Mouse (Mus musculus) CD8-positive naive resting alpha-beta T cell, adult 2 months (primary cell): ENCODE results near the gene Cwc15.
"Not testable (repeated sequence)": the region's sequence is repeated elsewhere in the genome, so short reads cannot be mapped to it uniquely, and the experiment has no call there.

Source experiments
- DNase-seq, 2 experiments: peaks; one replicate each; pipeline ENCODE4 v3.0.0; 2022; ENCODE audit warnings: low read depth in 2 of 2, low spot score in 2 of 2

Gene Cwc15

GRCm38 (mm10) chr9:14500023-14500915, at the start of gene Cwc15, which contains the start of gene Kdm4d:
Gene Cwc15 (plus strand): TSS chr9:14500617.
Gene Kdm4d (minus strand): TSS chr9:14500482.
- DNase-seq: peak; percentile 88 to 95

GRCm38 (mm10) chr9:14451120-14451519, 49.3 kb upstream of the Cwc15 start:
- not testable (repeated sequence) for DNase-seq

GRCm38 (mm10) chr9:14456320-14456719, 44.1 kb upstream of the Cwc15 start:
- no peak for DNase-seq

- DNase-seq: not testable (repeated sequence)
Measured at GRCm38 (mm10) chr9:14462536-14462935, 37.9 kb upstream of the Cwc15 start.

DNA sequence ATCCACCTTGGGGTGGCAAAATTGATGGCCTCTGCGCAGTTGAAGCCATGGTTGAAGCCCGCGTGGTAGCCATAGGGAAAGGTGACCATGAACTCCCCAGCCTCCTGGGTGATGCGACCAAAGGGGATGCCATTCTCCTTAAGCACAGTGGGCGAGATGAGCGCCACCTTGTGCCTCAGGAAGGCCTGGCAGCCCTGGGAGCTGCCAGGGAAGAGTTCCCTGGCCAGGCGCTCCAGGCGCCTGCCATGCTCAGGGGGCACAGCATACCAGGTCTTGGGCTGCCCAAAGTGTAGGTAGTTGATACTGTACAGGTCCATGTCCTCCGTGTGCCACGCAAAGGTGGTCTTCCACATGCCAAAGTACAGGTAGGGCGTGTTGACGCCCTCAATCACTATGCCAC, 36.7 kb upstream of the Cwc15 start:
- not testable (repeated sequence) for DNase-seq

- DNase-seq: peak in 1 of 2 experiments; percentile 27
Measured at GRCm38 (mm10) chr9:14498896-14499705, 1.3 kb upstream of the Cwc15 start.

- DNase-seq: no peak
Measured at GRCm38 (mm10) chr9:14500916-14501424, 553 bp downstream of the Cwc15 start.

GRCm38 (mm10) chr9:14512633-14513445, 12.4 kb downstream of the Cwc15 start:
- DNase-seq: no peak

DNA sequence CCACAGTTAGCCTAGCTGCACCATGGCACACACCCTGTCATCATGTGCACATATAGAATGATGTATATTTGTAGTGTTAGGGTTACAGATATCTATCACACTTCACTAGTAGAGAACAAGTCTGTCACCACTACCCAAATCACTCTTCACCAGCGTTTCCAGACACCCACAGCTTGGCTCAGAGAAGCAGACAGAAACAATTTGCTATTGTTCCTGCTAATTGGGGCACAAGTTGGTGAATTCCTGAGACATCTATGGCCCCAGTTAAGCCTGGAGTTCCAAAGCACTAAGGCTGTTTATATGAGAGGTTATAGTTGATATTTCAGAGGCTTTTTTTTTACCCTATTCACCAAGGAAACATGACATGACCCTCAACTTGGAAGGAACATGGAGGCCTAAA, 16.9 kb downstream of the Cwc15 start:
- no peak for DNase-seq

GRCm38 (mm10) chr9:14518105-14518504, 17.7 kb downstream of the Cwc15 start:
- no peak for DNase-seq

DNA sequence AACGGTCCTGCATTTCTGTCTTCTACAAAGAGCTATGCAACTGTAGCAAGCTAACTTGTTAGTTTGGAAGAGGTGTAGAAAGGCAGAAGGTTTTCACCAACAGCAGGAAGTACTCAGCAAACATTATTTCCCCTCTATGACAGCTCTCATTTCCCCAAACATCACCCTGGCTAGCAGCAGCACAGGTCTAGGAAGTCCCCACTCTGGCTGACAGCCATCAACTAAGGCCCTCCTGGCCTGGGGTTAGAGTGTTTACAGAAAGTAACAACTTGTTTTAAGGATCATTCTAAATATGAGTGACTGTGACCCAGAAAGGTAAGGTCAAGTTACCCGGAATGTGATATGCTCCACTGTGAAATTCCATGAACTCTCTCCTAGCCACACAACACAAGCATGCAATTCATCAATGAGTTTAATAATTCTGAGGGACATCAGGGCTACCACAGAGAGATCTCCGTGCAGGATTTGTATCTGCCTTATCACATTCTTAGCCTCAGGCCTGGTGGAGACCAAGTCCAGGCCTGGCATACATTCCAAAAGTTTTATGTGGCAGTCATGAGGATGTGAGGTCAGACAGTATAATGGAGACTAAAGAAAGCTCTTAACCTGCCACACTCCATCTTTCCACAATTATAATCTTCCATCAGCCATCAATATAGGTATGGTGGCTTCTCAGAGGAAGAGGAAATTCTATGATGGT, 20.7 kb downstream of the Cwc15 start:
- DNase-seq: no peak

- no peak for DNase-seq
Measured at GRCm38 (mm10) chr9:14521695-14522094, 21.3 kb downstream of the Cwc15 start.

- peak; percentile 31 to 55 for DNase-seq
Measured at GRCm38 (mm10) chr9:14523408-14524043, 23.1 kb downstream of the Cwc15 start.

DNA sequence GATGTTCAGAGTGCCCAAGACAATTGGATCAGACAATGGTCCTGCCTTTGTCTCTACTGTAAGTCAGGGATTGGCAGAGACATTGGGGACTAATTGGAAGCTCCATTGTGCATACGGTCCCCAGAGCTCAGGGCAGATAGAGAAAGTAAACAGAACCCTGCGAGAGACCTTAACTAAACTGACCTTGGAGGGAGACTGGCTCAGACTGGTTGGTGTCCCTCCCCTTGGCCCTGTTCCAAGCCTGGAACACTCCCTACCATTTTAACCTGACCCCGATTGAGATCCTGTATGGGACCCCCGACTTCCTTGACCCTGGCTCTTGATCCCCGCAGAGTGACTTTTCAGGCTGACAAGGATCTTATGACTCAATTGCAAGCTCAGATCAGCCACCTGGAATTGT, 29.6 kb downstream of the Cwc15 start:
- no peak for DNase-seq

- DNase-seq: no peak
Measured at GRCm38 (mm10) chr9:14532283-14532682, 31.9 kb downstream of the Cwc15 start.

DNA sequence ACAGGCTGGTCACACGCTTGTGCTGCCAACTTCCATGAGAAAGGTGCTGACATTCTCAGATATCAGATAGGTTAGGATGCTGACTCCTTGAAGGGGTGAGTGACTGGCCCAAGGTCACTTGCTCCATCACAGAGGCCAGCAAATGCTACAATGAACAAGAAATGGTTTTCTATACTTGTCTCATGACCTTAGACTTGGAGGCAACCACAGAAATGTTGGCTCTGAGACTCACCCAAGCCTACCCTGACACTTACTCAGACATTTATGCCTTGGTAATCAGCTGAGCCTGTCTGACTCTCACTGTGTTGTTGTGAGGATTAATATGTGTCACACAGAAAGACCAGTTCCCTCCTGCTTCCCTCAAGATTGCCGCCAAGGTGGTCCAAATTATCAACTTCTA, 33.2 kb downstream of the Cwc15 start:
- no peak for DNase-seq

DNA sequence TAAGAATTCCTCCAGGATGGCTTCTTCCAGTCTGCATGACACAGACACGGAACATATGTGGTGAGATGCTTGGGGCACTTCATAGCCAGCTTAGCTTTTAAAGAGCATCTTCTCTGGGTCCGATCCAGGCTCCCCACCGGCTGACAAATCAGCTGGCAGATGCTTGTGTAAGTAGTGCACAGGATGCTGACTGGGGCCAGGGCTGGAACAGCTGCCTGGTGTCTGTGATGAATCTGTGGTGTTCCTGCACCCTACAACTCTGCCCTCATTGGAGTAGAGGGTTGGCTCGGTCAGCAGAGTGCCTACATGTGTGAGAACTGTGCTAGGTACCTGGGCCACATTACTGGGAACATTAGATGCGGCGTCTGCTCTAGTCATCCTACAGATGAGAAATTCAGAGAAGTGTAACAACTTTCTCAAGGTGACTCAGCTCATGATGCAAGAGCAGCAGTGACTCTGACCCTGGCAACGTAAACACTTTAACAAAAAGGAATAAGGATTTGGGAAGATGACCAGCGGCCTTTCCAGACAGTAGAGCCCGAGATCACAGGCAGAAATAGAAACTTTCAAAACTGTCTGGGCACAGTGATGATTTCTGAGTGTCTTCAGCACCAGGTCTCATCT, 34.5 kb downstream of the Cwc15 start:
- DNase-seq: no peak

DNA sequence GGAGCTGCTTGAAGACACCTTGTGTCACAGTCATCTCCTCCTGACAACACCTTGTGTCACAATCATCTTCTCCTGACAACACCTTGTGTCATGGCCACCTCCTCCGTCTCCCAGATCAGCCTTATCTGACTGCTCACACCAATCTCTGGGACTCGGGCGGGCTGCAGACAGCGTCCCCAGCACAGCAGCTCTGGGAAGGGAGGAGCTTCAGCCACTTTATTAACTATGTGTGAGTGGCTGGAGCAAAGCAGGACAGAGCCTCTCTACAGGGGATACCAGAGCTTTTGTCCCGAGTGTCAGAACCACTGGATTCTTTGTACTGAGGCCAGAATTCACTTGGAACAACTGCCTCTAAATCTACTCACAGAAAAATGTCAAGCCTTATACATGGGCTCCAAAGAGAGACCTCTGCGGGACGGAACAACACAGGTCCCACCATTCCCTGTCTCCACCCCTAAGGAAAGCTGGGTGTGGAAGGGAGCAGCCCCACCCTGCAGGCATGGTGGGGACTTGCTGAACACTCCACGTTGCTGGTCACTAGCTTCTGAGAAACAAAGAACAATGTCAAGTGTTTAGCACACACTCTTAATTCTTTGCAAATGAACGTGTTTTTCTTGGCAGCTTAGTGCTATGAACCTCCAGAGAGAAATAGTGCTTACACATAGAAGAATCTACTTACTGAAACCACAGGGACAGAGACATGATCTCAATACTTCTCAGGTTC, 43.8 kb downstream of the Cwc15 start:
- DNase-seq: no peak
